Mouse (Mus musculus) ovary, postnatal 14 days (tissue): ENCODE results near the gene Bcs1l.

Experiments used
- DNase-seq: peaks from one replicate; pipeline ENCODE4 v3.0.0; 2022; ENCODE audit warnings: low spot score

Gene Bcs1l

GRCm38 (mm10) chr1:74587773-74588445, at the start of gene Bcs1l, which contains the start of gene Zfp142:
TSS of gene Bcs1l (plus strand) at chr1:74588289.
TSS of gene Zfp142 (minus strand) at chr1:74588246.
- peak; percentile 97 for DNase-seq

DNA sequence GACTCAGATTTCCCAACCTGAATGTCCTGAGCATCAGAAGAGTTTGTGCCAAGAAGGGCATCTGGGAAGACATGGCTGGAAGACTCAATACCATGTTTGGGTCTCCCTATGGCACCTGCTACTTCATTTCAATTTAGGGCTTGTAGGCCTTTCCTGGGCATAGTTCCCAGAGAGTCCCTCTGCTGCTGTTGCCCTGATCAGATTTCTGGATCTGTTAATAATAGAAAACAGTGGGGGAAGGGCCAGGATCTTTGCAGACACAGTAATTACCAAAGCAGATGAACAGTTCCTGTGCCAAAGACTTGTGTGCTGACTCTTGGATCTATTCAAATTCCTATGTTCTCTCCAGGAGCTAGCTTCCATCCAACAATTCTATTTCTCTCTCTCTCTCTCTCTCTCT, 49.4 kb upstream of the Bcs1l start:
- DNase-seq: no peak

GRCm38 (mm10) chr1:74542451-74542961, 45.6 kb upstream of the Bcs1l start, which contains the start of gene Plcd4:
TSS of gene Plcd4 (plus strand) at chr1:74542888.
- peak; percentile 3 for DNase-seq

DNA sequence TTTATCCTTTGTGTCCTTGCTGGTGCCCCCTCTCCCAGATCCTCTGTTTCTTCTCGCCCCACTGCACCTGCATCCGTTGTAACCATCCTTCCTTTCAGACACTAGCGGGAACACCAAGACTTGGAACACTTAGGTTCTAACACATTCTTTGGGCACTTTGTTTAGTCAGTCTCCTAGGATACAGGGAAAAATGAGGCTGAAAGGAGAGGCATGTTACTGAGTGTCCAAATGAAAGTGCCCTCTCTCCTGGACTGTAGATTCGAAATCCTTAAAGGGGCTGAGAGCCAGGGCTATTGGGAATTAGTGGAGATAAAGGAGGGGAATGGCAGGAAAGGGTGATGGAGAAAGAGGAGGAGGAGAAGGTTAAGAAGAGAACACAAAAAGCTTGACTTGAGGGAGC, 43.9 kb upstream of the Bcs1l start, which contains the start of gene Usp37:
Gene Usp37, minus strand, starts transcription at position 101 of the 400 bp plus-strand sequence.
- DNase-seq: no peak

DNA sequence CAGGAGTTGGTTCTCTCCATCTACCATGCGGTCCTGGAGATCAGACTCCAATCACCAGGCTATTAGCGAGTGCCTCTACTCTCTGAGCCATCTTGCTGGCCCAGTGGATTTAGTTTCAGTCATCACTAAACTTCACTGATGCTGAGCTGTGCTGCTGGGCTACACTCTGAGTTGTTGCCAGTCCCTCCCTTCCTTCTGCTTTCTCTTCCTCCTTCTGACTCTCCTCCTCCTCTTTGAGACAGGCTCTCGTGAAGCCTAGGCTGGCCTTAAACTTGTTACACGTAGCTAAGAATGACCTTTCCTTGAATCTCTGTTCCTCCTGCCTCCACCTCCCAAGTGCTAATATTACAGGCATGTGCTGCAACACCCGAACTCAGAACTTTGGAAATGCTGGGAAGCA, 29.0 kb upstream of the Bcs1l start:
- no peak for DNase-seq

DNA sequence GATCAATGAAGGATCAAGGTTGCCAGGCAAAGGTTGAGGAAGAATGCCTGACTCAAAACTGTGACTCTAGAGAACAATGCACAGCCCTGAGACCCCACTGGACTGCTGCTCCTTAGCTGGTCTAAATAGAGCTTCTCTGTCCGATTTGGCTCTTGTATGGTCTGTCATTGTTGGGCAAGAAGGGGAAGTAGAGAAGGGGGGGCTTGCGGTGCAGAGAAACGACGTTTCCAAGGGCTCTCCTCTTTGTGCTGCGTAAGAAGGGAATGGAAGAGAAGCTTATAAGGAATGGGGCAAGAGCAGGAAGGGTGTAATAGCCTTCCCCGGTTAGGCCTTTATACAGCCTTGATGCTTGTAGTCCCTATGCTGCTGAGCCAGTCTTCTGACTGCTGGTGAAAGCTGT, 22.3 kb upstream of the Bcs1l start:
- no peak for DNase-seq

DNA sequence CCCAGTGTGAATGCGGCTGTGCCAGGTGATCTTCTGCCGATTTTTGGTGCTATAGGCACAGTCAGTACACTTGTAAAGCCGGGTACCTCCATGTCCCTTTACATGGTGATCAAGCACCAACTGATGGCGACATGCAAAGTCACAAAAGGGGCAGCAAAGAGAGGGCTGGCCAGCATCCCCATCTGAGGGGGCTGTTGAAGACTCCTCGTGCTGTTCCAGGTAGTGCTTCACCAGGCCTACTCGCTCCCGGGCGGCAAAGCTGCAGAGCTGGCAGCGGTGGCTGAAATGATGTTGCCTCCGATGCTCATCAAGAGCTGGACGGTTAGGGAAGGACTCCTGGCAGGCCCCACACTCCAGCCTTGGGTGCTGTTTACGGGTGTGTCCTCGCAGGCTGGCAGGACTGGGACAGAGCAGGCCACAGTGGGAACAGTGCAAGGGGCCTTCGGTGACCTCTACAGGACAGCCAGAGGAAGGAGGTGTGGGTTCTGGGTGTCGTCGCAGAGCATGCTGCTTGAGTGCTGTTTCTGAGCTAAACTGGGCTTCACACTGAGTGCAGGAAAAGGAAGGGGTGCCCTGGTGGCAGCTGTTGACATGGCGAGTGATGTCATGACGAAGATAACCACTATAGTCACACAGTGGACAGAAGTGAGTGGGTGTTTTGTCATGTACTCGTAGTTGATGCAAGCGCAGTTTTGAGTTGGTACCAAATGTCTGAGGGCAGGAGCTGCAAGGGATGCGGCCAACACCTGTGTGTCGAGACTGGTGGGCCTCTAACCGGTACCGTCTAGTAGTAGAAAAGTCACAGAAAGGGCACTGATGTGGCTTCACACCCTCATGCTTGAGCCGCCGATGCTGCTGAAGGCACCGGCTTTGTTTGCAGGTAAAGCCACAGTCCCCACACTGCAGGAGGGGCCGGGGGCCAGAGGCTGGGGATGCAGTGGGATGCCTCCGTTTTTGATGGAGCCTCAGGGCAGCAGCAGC, 18.1 kb upstream of the Bcs1l start:
- no peak for DNase-seq

DNA sequence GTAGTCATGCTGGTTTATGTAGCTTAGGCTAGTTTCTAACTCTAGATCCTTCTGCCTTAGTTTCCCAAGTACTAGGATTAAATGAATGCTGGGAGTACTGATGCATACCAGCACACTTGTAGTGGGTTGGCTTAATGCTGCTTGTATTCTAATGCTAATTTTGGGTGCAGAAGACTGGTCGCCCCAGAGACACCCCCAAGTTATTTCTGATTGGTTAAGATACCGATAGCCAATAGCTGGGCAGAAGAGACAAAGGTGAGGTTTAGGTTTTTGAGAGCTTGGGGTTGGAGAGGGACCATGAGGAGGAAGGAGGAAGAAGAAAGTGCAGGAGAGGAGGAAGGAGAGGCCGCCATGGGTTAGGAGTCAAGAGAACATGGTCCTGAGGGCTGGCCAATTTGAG, 5.5 kb upstream of the Bcs1l start:
- DNase-seq: no peak

GRCm38 (mm10) chr1:74584616-74585398, 3.3 kb upstream of the Bcs1l start:
- no peak for DNase-seq

DNA sequence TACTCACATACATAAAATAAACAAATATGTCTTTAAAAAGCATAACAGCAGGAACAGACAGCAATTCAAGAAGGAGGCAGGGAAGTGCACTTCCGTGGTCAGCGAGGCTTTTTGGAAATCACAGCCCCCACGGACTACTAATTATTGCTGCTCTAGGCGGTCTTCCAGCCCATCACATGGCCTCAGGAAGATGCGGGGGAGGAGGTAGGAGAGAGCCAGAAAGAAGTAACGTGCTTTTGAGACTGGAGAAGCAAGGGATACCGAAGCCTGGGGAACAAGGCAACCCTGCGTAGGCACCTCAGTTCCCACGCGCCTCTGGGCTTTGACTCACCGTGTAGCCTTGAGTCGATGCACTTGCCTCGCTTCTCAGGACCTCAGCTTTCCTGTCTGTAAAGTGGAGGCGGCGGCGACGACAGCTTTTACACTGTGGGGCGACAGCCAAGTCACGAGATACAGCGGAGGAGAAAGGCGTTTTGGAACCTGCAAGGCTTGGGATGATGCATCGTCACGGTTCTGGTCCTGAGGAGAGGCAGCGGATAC, 786 bp upstream of the Bcs1l start:
- peak; percentile 25 for DNase-seq

GRCm38 (mm10) chr1:74594434-74594833, 6.3 kb downstream of the Bcs1l start:
- DNase-seq: no peak

GRCm38 (mm10) chr1:74600501-74601266, 12.6 kb downstream of the Bcs1l start:
- DNase-seq: no peak

DNA sequence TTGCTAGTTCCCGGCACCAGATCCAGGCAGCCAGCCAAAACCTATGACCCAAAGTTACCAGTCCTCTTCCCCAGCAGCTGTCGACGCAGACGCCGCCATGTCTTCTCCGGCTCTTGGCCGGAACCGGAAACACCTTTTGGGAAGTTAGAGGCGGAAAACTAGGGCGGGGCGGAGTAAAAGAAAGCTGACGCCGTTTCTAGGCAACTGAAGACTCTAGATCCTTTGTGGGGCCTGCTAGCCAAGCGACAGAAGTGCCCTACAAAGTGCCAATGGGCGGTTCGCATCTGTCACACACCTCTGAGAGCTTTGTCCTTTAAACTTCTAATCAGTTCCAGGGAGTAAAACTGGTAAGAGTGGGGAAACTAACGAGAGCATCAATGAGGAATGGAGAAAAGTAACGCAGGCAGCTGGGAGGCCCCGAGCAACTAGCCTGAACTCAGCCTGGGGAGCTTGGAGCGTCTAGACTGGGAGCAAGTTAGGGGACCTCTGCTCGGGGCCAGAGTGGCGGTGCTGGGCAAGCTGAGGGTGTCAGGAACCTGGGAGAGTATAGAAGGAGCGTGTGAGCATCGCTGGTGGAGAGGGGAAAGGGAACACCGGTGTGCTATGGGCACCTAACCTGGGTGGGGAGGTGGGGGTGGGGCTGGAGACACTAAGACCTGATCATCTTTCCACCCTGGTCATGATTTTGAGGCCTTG, 13.3 kb downstream of the Bcs1l start, which contains the start of the genes Rnf25 and Stk36:
Gene Rnf25, minus strand, starts transcription at position 131 of the 696 bp plus-strand sequence.
Gene Stk36, plus strand, starts transcription at position 179 of the 696 bp plus-strand sequence.
- peak; percentile 72 for DNase-seq

DNA sequence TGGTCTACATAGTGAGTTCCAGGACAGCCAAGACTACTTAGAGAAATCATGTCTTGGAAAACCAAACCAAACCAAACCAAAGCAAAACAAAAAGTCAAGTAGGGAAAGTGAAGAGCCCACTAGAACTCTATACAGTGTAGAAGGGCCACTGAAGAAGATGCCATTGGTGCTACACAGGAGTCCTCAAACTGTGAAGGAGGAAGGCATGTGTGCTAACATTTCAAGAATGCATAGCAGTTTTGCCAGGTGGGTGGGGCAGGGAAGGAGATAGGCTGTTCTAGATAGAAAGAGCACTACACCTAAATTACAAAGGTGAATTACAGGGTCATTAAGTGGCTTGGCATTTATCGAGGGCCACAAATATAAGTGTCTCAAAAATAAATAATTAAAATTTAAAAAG, 36.1 kb downstream of the Bcs1l start:
- no peak for DNase-seq

- no peak for DNase-seq
Observed at GRCm38 (mm10) chr1:74626076-74626475, 38.0 kb downstream of the Bcs1l start.

- no peak for DNase-seq
Observed at GRCm38 (mm10) chr1:74628001-74628400, 39.9 kb downstream of the Bcs1l start.

DNA sequence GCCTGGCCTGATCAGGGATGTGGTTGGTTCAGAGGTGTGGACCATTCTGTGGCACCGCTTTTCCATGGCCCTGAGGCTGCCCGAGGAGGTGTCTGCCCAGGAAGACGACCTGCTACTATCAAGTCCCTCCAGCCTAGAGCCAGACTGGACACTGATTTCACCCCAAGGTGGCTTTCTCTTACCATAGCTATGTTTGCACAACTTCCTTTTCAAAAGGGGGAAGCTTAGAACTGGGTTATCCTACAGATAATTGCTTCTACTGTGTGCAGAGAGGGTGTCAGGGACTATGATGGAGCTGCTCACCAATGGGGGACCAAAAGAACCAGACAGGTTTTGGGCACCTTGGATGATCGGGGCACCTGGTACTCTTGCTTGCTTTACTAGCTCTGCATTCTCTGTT, 44.6 kb downstream of the Bcs1l start:
- DNase-seq: no peak
